Mouse (Mus musculus): ENCODE measurements around the gene Gm20696.

The Gm20696 gene

DNA sequence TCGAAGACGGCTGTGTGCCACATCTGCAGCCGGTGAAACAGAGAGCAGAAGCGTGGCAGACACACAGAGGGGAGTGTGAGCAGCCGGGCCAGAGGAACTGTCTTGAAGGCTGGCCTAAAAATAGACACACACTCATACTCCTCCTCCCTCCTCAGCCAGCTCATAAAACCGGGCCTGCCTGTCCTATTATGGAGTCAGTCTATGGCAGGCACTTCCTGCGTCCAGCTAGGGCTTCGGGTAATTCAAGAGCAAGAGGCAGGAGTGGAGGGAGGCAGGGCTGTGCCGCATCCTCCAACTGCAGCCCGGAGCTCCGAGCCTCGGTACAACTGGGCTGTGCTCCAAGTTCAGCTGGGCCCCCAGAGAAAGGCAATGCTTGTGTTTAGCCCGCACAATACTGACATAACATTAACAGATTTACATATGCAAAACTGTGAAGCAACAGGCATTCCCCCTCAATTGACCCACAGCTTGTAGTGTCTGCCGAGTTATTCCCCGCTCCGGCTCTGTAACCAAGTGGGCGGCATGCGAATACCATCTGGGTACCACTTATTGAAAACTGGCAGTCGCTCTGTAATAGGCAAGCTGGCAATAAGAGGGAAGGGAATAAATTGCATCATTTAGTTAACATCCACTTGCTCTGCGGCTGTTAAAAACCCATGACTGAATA lies 181.2 kb downstream of the Gm20696 start:
- DNase-seq (ENCODE audit: extremely low read depth, low read depth), result no peak

DNA sequence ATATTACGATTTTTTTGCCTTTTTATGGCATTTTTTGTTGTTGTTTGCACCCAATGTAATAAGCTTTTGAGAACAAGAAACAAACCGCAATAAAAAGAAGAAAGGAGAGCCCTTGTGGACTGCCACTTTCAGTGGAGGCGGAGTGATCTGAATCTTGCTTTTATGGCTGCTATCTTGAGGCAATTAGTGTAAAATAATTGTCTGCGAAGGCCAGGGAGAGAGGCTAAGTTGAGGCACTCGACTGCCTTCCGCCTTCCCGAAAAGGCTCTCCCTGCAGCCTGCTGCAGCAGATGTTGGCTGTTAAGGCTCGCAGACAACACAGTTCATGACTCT lies 181.7 kb downstream of the Gm20696 start:
- no peak for DNase-seq (ENCODE audit: extremely low read depth, low read depth)

DNA sequence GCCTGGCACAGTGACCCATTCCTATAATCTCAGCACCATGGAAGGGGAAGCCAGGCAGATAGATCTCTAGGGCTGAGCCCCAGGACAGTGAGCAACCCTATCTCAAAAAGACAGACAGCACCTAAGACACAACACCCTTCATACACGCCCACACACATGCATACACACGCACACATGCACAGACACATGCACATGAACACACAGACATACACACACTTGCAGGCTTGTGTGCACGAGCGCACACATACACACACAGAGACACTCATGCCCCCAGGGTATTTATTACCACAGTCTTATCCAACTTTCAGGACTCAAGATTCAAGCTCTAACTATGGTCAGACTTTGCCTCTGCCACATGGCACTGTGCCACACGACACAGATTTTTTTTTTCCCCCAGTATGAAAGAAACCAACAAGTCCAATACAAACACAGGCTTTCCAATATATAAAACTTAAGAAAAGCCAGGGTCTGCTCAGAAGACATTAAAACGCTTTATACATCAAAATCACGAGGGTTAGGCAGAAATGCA lies 182.3 kb downstream of the Gm20696 start:
- DNase-seq (ENCODE audit: extremely low read depth, low read depth), result no peak

DNA sequence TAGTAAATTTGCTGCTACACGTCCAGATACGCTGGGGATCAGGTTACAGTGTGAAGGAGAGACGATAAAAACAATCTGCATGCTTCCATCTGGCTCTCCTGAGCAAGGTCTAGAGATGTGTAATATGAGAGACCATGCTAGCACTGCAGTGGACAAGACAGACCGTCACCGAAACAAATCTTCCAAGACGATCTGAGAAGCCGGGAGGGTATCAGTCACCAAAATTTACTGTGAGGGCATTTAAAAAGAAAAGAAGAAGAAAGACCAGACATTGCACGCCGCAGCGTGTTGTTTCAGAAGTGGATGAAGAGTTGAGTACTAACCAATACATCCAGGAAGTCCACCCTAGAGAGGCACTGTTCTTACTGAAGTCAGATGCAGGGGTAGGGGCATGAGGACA lies 183.0 kb downstream of the Gm20696 start:
- no peak for DNase-seq (ENCODE audit: extremely low read depth, low read depth)

DNA sequence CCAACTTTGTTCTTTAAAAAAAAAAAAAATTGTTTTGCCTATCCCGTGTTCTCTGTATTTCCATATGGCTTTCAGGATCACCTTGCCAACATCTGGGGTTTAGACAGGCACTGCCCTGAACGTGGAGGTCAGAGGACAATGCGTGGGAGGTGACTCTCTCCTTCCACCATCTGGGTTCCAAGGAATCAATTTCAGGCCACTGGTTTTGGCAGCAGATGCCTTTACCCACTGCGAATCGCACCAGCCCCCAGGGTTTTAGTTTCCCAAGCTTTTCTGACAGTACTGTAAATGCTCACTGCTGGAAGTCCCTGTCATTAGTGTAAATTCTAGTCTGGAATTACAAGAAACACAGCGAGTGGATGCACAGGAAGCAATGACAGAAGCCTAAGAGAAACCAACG lies 185.0 kb downstream of the Gm20696 start:
- no peak for DNase-seq (ENCODE audit: extremely low read depth, low read depth)

DNA sequence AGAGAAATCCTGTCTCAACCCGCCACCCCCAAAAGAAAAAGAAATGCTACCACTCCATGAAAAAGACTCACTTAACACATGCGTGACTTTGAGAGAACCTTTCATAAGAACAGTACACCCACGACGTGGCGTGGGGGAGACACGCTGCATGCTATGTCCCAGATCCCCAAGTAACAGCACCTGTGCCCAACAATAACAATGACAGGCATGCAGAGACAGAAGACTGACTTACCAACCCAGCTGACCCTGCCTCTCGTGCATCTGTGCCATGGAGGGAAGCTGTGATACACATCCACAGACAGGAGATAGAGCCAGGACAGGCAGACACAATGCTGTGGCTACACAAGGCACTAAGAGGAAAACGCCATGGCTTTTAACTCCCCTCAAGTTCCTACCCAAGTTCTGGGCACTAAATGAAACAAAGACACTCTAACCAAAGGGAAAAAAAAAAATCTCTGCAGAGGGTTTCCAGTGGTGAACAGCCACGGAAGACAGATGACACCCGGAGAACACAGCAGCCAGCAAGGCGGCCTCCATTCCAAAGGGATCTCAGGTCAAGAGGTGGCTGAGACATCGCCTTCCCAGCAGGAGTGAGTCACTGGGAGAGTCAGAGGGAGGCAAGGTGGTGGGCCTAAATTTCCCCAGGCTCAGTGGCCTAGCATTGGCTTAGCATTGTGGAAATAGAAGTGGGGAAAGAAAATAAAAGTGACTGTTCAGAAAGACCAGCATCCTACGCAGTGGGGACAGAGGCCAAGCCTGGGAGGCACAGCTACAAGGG lies 187.5 kb downstream of the Gm20696 start:
- DNase-seq (ENCODE audit: extremely low read depth, low read depth), result no peak

DNA sequence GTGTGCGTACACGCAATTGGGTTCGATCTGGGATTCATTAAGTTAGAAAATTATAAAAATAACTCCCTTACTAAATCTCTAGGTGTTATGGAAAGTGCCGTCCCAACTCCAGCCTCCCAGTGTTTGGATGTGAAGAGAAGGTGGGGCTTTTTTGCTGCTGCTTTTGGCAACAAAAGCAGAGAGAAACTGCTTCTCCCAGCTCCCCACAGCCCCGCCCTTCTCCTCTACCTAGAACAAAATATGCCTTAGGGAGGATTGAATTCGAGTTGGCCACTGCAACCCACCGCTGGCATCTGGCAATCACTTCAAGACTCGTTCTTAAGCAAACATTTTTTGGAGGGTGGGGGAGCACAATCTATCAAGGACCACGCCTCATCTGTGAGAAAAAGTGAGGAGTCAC lies 191.6 kb downstream of the Gm20696 start:
- DNase-seq (ENCODE audit: extremely low read depth, low read depth), result no peak

DNA sequence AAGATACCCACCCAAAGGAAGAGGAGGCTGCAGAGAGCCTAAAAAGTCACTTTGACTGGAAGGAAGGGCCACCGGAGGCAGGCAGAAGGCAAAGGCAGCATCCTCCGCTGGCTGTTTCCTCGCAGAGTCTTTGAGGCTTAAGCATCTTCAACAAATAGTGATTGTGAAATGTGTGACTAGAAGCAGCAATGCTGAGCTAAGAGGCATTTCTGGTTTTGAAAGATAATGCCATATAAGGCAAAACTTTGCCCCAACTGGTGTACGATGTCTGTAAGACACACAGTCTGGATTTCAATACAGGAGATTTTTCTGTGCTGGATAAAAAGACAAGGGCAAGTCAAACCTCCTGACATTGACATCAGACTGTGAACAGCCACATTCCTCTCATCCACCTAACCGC lies 195.7 kb downstream of the Gm20696 start:
- no peak for DNase-seq (ENCODE audit: extremely low read depth, low read depth)

DNA sequence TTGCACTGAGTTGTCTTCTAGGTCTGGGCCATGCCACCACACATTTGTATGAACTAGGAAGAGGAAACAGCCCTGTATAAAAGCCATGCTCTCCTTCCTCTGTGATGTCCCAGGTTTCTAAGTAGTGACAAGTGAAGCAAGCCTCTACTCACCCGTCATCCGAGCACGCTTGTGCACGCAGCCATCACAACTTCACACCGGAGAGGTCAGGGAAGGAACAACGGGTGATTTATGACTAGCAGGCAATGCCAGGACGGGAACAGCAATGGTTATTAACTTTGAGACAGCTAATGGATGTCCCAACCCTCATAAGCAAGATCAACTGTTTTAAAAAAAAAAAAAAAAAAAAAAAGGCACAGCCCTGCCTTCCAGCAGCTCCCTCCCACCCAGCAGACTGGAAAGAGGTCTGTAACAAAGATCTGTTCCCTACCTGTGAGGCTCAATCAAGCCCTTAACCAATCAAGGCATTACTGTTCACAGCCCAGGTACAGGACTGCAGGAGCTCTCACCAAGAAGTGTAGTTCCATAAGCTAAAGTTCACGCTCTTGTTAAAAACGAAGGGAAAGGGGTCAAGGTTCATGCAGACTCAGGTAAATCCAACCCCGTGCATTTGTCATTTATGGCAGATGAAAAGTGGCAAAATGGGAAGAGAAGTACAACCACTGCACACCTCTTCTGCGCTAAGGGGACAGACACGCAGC lies 197.3 kb downstream of the Gm20696 start:
- no peak for DNase-seq (ENCODE audit: extremely low read depth, low read depth)

DNA sequence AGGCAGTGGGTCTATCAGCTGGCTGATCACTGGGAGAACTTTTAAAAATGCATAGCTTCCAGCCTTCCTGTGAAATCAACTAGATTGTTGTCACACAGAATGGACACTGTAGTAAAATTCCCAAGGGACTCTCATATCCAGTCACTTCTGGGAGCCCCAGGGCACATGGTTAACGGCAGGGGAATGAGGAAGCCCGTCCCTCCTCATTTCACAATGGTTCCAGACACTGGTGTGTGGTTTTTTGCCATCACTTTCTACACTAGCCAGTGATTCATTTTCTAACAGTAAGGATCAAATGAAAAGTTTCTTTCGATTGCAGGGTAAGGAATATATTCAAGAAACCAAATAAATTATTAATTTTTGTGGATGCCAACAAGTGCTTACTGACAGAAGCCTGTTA lies 198.8 kb downstream of the Gm20696 start:
- no peak for DNase-seq (ENCODE audit: extremely low read depth, low read depth)

DNA sequence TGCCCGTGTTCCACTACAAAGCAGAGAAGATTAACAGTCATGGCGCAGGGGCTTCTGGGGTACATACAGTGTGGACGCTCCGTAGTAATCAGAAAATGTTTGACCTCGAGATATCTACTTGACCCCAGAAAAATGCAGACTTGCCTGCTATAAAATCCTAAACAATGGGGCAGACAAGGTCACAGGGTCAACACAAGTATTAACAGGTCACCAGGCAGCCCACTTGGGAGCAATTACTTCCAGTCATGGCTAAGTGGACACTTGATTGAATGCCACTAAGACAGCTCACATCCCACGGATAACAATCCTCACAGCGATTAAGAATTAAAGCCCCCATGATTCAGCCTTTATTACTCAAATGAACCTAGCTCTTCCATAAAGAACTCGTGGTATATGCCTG lies 199.5 kb downstream of the Gm20696 start:
- no peak for DNase-seq (ENCODE audit: extremely low read depth, low read depth)

DNA sequence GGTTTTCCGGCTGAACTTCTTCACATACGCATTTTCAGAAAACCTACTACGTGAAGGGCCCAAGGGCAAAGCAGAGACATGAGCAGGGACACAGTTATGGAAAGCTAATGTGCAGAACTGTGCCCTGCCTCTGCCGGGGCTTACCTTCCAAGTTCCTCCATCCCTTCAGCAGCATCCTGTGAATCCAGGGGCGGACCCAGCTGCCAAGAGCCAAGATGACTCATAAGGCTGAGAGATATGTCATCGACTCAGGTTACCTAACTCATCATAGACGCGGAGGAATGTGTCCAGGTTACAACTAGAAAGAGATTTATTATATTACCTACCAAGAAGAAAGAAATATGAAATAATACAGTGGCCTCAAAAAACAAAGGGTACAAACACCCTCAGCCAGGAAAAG lies 200.2 kb downstream of the Gm20696 start:
- DNase-seq (ENCODE audit: extremely low read depth, low read depth), result no peak

DNA sequence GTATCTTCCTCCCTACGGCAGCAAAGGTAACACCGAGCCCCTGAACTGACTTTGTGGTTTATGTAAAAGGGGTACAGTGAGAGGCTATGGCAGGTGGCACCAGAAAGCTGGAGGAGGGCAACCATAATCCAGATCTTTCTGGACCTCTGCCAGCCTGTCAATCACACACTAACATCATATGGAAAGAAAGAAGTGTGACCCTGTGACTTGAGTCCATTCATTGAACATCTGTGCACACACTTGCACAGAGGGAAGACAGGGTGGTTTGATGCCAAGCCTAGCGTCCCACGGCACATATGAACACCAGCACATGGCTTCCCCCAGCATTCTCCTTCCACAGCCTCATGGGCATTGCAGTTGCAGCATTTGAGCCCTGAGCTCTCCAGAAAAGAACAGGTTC lies 202.1 kb downstream of the Gm20696 start:
- no peak for DNase-seq (ENCODE audit: extremely low read depth, low read depth)

DNA sequence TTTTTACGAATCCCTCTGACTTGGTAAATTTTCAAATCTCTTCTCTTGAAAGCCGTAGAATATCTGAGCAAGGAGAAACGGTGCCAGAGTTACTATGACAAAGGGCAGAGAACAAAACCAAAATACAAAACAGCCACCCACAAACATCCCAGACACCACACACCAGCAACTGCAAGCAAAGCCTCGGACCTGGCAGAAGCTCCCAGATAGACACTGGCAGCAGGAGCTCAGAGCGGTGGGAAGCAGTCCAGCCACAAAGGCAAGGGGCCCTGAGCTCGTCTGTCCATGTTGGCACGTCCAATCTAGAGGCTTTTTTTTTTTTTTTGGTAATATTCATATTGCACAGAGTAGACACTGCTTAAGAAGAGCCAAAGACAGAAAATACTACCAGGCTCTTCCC lies 202.7 kb downstream of the Gm20696 start:
- no peak for DNase-seq (ENCODE audit: extremely low read depth, low read depth)

DNA sequence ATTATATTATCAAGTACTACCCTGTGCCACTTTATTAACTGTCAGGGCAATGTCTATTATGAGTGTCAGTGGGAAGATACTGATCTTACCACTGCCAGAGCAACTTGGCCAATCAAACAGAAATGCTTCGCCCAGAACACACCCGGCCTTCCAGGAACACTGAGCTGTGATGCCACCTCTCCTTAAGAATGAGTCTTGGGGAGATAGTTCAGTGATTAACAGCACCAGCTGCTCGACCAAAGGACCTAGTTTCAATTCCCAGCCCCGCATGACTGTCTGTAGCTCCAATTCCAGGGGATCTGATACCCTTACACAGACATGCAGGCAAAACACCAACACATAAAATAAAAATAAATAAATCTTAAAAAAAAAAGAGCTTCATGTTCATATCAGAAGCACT lies 207.8 kb downstream of the Gm20696 start:
- no peak for DNase-seq (ENCODE audit: extremely low read depth, low read depth)

DNA sequence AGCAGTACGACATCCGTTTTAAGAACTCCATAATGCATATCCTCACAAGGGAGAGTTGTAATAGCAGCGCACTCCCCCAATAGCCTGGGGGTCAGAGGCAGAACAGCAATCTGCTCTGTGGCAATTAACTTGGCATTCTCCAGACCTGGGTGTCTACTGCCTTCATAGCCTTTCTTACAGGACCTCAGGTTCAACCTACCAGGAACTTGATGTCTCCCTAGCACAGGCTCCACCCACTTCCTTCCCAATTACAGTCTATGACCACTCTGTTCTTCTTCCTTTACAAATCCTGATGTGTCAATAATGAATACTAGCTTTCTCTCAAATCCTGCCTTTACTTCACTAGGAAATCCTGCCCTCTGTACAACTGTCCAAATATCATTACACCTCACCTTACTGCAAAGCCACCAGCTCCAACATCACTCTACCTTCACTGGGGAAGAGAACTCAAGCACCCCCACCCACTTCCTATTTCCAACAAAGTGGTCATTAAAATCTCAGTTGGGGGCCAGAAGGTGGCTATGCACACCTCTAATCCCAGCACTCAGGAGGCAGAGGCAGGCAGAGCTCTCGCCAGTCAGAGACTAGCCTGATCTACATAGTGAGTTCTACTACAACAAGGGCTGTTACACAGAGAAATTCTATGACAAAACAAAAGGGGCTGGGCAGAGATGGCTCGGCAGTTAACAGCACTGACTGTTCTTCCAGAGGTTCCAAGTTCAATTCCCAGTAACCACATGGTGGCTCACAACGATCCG lies 212.7 kb downstream of the Gm20696 start:
- DNase-seq (ENCODE audit: extremely low read depth, low read depth), result no peak

DNA sequence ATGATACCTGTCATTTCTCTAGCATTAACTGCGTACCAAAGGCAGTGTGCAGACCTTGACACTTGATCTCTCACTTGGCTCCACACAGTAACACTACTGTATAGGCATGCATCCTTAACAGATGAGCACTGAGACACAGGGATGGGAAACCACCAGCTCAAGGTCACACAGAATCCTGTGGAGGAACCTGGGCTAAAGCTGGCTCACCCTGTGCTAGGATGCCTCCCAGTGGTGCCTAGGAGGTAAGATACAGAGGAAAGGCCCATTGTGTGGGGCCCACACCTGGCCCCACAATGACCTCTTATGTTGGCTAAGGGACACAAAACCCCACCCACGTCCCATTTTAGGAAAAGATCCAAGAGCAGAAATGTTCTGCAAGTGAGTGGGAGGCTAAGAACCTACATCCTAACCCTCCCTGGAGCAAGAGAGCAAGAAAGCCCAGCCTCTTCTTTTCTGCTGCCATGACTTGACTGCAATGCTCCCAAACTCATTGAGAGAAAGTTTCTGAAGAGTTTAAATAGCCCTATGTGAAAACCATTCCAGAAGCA lies 213.9 kb downstream of the Gm20696 start:
- no peak for DNase-seq (ENCODE audit: extremely low read depth, low read depth)

DNA sequence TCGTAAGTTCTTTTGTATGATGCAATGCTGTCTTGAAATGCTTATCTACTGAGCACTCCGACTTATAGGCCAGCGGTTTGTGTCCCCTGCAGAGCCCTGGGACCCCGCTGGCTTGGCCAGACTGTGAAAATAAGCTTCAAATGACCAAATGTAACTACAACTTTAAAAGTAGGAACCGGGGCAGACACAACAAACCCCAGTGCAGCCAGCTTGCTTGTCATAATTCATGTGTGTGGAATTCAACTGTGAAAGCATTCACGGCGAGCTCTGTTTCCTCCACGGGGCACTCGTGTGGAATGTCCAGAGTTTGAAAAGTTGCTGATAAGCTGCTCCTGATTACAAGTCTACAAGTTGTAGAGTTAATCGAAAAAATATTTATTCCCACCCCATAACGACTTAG lies 215.1 kb downstream of the Gm20696 start:
- no peak for DNase-seq (ENCODE audit: extremely low read depth, low read depth)

DNA sequence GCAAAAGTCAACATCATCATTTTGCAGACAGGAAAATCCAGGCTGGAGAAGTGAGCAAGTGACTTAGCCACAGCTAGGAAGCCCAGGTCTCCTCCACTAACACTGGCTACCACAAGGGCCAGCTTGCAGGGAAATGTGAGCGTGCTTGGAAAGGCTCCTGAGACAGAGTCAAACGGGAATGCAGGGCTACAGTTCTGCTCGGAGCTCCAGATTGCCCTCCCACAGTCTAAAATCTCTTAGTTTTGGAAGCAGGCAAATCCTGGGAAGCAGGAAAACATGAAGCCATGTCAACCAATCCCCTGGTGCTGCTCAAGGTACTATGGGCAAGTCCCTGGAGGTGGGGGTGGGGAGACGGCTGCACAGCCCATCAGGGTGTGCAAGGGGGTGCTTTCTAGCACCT lies 219.2 kb downstream of the Gm20696 start:
- no peak for DNase-seq (ENCODE audit: extremely low read depth, low read depth)

DNA sequence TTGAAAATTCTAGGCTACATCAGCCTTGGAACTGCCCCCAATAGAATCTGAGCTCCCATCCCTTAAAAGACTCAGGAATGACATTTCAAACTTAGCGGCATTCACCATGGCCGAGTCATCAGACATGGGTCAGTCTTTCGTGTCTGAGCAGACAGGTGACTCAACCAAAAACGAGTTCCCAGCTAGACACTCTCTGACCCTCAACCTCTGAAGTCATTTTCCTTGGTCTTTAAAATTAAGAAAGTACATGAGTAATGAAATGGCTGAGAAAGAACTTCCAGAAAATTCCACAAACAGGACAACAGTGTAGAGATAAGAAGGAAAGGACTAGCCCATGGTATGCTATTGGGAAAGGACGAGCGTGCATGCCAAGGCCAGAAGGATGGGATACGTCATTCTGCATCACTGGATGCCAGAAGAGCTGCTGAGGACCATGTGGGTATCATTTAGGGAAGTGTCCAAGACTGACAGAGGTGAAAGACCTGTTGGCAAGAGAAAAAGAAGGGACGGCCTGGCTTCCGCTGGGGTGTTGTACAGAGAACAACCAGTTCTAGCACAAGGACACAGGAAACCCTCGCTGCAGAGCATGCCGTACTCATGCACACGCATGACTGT lies 219.7 kb downstream of the Gm20696 start:
- DNase-seq (ENCODE audit: extremely low read depth, low read depth), result no peak

DNA sequence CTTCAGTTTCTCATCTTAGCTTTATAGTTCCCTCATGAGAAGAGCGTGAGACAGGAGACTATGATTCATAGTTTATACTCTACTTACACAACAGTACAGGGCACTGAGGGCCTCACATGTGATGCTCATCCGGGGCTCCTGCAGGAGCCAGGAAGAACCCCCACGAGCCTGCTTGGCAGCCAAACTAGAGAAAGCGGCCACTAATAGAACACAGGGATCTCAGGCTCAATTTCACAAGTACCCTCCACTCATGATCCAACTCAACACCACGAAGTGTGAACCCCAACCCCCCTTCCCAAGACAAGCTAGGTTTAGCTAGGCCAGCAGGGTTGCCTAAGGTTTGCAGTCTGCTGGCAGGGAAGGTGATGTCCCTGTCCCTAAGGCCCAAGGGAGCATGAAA lies 223.1 kb downstream of the Gm20696 start:
- no peak for DNase-seq (ENCODE audit: extremely low read depth, low read depth)
